Mouse (Mus musculus): ENCODE results near the gene Gabarap. TPM values are rescaled to one million over a fixed set of nuclear protein-coding genes. Genes with fewer than 3 reads are reported as not detected.

Gene Gabarap
- polyA plus RNA-seq, 1 experiment from 2014 or later = 670 TPM

- H3K4me1 ChIP-seq = peaks cover 65% of the 10 kb centered on the region
Observed at GRCm38 (mm10) chr11:70029130-70029801, 38.3 kb downstream of the Gabarap start.

DNA sequence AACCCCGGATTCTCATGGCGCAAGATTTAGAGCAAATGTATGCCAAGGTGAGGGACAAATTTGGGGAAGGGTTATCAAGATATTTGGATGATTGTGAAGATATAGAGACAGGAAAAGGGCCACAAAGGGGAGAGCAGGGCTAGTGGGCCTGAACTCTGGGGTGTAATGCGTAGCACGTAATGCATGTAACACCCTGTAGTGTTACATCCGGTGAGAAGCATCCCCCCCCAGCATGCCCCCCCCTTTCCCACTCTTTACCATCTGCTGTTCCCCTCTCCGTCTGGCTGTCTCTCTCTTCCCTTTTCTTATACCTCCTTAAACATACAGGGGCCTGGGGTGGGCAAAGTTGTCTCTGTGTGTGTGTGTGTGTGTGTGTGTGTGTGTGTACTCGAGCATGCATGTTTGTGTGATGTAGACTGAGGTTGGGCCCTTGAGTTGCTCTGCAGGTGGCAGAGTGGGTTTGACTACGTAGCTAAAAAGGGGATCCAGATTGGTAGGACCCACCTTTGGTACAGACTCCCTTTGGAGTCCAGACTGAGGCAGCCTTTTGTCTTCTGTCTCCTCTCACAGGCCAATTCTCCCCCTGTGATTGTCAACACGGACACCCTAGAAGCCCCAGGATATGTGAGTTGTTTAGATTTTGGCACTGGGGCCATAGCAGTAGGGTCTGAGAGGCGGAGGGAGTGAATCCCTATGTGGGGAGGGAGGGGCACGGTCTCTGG, 39.0 kb downstream of the Gabarap start:
- WGBS = 19% methylated on average over 10 of the region's 11 CpGs
- peak; percentile 63 for ATAC-seq
- H3K4me1 ChIP-seq = peaks cover 57% of the 10 kb centered on the region
- peak overlapping the region; percentile 38 for H3K4me3 ChIP-seq
- peaks cover 38% of the 10 kb centered on the region for H3K36me3 ChIP-seq (ENCODE audit: poor library complexity, severe bottlenecking)
- no peaks in the 10 kb centered on the region for H3K9me3 ChIP-seq (replicated peaks)
- peak overlapping the region; percentile 98 for H3K27ac ChIP-seq
- peak overlapping the region; percentile 60 for H3K9ac ChIP-seq
- peak overlapping the region; percentile 67 for H3K4me2 ChIP-seq
- H3K27me3 ChIP-seq = no peaks in the 10 kb centered on the region

More at GRCm38 (mm10) chr11:70029130-70029801, 38.3 kb downstream of the Gabarap start:
- WGBS = 0% methylated on average over 20 of the region's 20 CpGs
- ATAC-seq = peak; percentile 92
- H3K4me3 ChIP-seq = peak overlapping the region; percentile 38
- peak overlapping the region; percentile 60 for H3K9ac ChIP-seq
- H3K4me2 ChIP-seq = peak overlapping the region; percentile 67
- H3K27ac ChIP-seq = peak overlapping the region; percentile 98
- peaks cover 35% of the 10 kb centered on the region for H3K36me3 ChIP-seq (ENCODE audit: poor library complexity, severe bottlenecking)
- H3K27me3 ChIP-seq = no peaks in the 10 kb centered on the region
- H3K9me3 ChIP-seq (replicated peaks) = no peaks in the 10 kb centered on the region

- Histone ChIP-seq H3K27ac (peak overlapping the region; percentile 98), H3K9ac (peak overlapping the region; percentile 60), H3K36me3 (ENCODE audit: poor library complexity, severe bottlenecking) (peaks cover 38% of the 10 kb centered on the region), H3K4me1 (peaks cover 50% of the 10 kb centered on the region), H3K9me3 (replicated peaks) (no peaks in the 10 kb centered on the region), H3K4me3 (peak overlapping the region; percentile 38), H3K4me2 (peak overlapping the region; percentile 67), H3K27me3 (no peaks in the 10 kb centered on the region)
- ATAC-seq = no peak
- 91% methylated on average over 28 of the region's 28 CpGs for WGBS
Observed at GRCm38 (mm10) chr11:70030651-70031320, 39.8 kb downstream of the Gabarap start.

DNA sequence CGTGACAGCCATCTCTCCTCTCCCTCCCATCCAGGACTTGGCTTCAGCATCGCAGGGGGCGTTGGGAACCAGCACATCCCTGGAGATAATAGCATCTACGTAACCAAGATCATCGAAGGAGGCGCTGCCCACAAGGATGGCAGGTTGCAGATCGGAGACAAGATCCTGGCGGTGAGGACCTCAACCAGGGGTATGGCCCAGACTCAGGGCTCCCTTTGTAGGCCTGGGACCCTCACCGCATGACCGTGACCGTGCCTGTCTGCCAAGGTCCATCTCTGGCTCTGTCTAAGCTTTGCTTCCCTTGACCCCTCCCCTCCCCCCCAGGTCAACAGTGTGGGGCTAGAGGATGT, 40.4 kb downstream of the Gabarap start:
- Histone ChIP-seq H3K4me3 (no peak overlapping the region), H3K27me3 (no peaks in the 10 kb centered on the region), H3K36me3 (ENCODE audit: poor library complexity, severe bottlenecking) (peaks cover 38% of the 10 kb centered on the region), H3K4me1 (peaks cover 44% of the 10 kb centered on the region), H3K9me3 (replicated peaks) (no peaks in the 10 kb centered on the region), H3K9ac (no peak overlapping the region), H3K27ac (peak overlapping the region; percentile 98), H3K4me2 (peak overlapping the region; percentile 67; the same call in 1 of the 2 replicates)
- ATAC-seq = no peak
- 96% methylated on average over 11 of the region's 11 CpGs for WGBS

- H3K4me3 ChIP-seq = no peak overlapping the region
- H3K9ac ChIP-seq = no peak overlapping the region
- WGBS = 86% methylated on average over 7 of the region's 7 CpGs
- H3K4me2 ChIP-seq = no peak overlapping the region
- no peaks in the 10 kb centered on the region for H3K27me3 ChIP-seq
- H3K4me1 ChIP-seq = 0 out of 2 replicates have a peak, but pooled peaks cover 6% of the 10 kb centered on the region
- H3K36me3 ChIP-seq (ENCODE audit: poor library complexity, severe bottlenecking) = peaks cover 70% of the 10 kb centered on the region
- H3K9me3 ChIP-seq (replicated peaks) = no peaks in the 10 kb centered on the region
- H3K27ac ChIP-seq = no peak overlapping the region
- ATAC-seq = no peak
Observed at GRCm38 (mm10) chr11:70038174-70038573, 47.2 kb downstream of the Gabarap start.

DNA sequence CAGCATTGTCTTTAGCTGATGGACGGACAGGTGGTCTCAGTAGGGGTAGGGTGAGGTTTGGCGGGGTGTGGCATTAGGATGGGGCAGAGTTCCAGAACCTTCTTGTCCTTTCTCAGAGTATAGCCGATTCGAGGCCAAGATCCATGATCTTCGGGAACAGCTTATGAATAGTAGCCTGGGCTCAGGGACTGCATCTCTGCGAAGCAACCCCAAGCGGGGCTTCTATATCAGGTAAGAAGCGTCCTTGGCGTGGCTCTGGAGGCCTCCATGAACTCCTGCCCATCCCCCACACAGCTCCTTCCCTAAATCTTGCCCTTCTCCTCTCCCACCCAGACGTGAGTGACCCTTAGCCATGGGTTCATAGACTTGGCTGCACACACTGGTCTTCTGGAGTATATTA, 48.7 kb downstream of the Gabarap start:
- no peak for ATAC-seq
- no peak overlapping the region for H3K4me2 ChIP-seq
- H3K27ac ChIP-seq = no peak overlapping the region
- H3K4me3 ChIP-seq = no peak overlapping the region
- H3K9me3 ChIP-seq (replicated peaks) = no peaks in the 10 kb centered on the region
- H3K9ac ChIP-seq = no peak overlapping the region
- WGBS = 94% methylated on average over 10 of the region's 10 CpGs
- H3K27me3 ChIP-seq = no peaks in the 10 kb centered on the region
- H3K4me1 ChIP-seq = 0 out of 2 replicates have a peak, but pooled peaks cover 6% of the 10 kb centered on the region
- H3K36me3 ChIP-seq (ENCODE audit: poor library complexity, severe bottlenecking) = peaks cover 74% of the 10 kb centered on the region

DNA sequence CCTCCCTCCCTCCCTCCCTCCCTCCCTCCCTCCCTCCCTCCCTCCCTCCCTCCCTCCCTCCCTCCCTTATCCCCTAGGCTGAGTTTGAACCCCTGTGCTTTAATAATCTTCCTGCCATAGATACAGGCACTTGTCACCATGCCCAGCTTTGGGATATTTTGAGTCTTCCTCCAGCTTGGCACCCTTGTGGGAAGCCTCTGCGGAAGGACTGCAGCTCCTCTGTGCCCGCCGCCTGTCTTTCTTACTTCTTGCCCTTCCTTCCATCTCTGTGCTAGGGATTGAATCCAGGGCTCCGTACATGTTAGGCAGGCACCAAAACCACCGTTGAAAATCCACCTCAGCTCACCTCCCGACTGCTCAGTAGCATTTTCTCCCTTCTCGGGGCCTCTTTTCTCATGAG, 49.2 kb downstream of the Gabarap start:
- Histone ChIP-seq H3K9me3 (replicated peaks) (no peaks in the 10 kb centered on the region), H3K9ac (no peak overlapping the region), H3K4me2 (no peak overlapping the region), H3K36me3 (ENCODE audit: poor library complexity, severe bottlenecking) (peaks cover 78% of the 10 kb centered on the region), H3K27ac (no peak overlapping the region), H3K27me3 (no peaks in the 10 kb centered on the region), H3K4me1 (0 out of 2 replicates have a peak, but pooled peaks cover 6% of the 10 kb centered on the region), H3K4me3 (no peak overlapping the region)
- WGBS = 95% methylated on average over 7 of the region's 7 CpGs
- ATAC-seq = no peak

- 91% methylated on average over 23 of the region's 23 CpGs for WGBS
- Histone ChIP-seq H3K36me3 (ENCODE audit: poor library complexity, severe bottlenecking) (peaks cover 76% of the 10 kb centered on the region), H3K4me1 (0 out of 2 replicates have a peak, but pooled peaks cover 6% of the 10 kb centered on the region)
Observed at GRCm38 (mm10) chr11:70042309-70043085, 51.6 kb downstream of the Gabarap start.

DNA sequence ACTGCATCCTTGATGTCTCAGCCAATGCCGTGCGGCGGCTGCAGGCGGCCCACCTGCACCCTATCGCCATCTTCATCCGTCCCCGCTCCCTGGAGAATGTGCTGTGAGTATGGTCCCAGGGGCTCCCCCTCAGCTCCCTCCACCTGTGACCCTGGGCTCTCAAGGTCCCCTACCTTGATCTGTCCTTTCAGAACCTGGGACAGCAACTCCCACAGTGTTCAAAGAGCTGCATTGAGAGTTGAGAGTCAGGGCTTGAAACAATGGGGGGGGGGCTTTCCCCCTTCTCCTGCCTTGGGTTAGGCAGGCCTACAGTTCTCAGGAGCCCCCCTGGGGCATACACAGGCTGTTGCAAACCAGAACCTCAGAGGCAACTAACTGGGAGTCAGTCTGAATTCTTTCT, 52.7 kb downstream of the Gabarap start:
- Histone ChIP-seq H3K4me1 (0 out of 2 replicates have a peak, but pooled peaks cover 6% of the 10 kb centered on the region), H3K27me3 (no peaks in the 10 kb centered on the region), H3K9ac (no peak overlapping the region), H3K4me2 (no peak overlapping the region), H3K36me3 (ENCODE audit: poor library complexity, severe bottlenecking) (peaks cover 67% of the 10 kb centered on the region), H3K9me3 (replicated peaks) (no peaks in the 10 kb centered on the region), H3K27ac (no peak overlapping the region), H3K4me3 (no peak overlapping the region)
- 87% methylated on average over 7 of the region's 7 CpGs for WGBS
- no peak for ATAC-seq

More at GRCm38 (mm10) chr11:70042309-70043085, 51.6 kb downstream of the Gabarap start:
- no peak overlapping the region for H3K4me2 ChIP-seq
- no peak overlapping the region for H3K27ac ChIP-seq
- no peak overlapping the region for H3K4me3 ChIP-seq
- no peaks in the 10 kb centered on the region for H3K27me3 ChIP-seq
- H3K9me3 ChIP-seq (replicated peaks) = no peaks in the 10 kb centered on the region
- no peak for ATAC-seq
- no peak overlapping the region for H3K9ac ChIP-seq

Measured in forebrain, embryonic 13.5 days (tissue).